Mouse (Mus musculus) liver, adult 2 months (tissue): ENCODE measurements around the gene Cadm1. TPM values are rescaled to one million over a fixed set of nuclear protein-coding genes. Genes with fewer than 3 reads are reported as not detected.

Experiments used
- DNase-seq: peaks from one replicate; pipeline ENCODE4 v3.0.0-alpha.2; 2011; ENCODE audit warnings: low read depth, low spot score; ENCODE audit errors: extremely low read depth
- H3K27ac ChIP-seq: fragments of 200-500 bp; replicated peaks from 2 replicates; pipeline ENCODE4 v1.5.1; 2012; ENCODE audit warnings: low read depth, mild to moderate bottlenecking, control low read depth, inconsistent platforms, low read length; ENCODE audit not compliant: insufficient read depth
- H3K27me3 ChIP-seq: fragments of 200-500 bp; 2 replicates; pipeline ENCODE4 v1.6.1; 2012; ENCODE audit warnings: mild to moderate bottlenecking, moderate library complexity, low read length, inconsistent platforms; ENCODE audit not compliant: control insufficient read depth, insufficient read depth
- H3K36me3 ChIP-seq: fragments of 200-500 bp; 2 replicates; pipeline ENCODE4 v1.6.1; 2012; ENCODE audit warnings: low read length, inconsistent platforms; ENCODE audit not compliant: control insufficient read depth, insufficient read depth
- H3K4me1 ChIP-seq: fragments of 200-500 bp; 2 replicates; pipeline ENCODE4 v1.6.1; 2011; ENCODE audit warnings: low read length; ENCODE audit not compliant: control insufficient read depth, insufficient read depth
- H3K4me3 ChIP-seq: fragments of 200-500 bp; 2 replicates; pipeline ENCODE4 v1.5.1; 2011; ENCODE audit warnings: low read depth, mild to moderate bottlenecking, control low read depth, low read length, moderate library complexity; ENCODE audit not compliant: insufficient read depth
- H3K79me2 ChIP-seq: fragments of 200-500 bp; 2 replicates; pipeline ENCODE4 v1.6.1; 2012; ENCODE audit warnings: inconsistent platforms, mild to moderate bottlenecking, low read length, moderate library complexity; ENCODE audit not compliant: control insufficient read depth, insufficient read depth
- H3K9ac ChIP-seq: fragments of 200-500 bp; 2 replicates; pipeline ENCODE4 v1.6.1; 2012; ENCODE audit warnings: low read depth, mild to moderate bottlenecking, control low read depth, inconsistent platforms, low read length
- CTCF ChIP-seq: fragments of 200-500 bp; IDR thresholded peaks from 2 replicates; pipeline ENCODE4 v1.5.1; 2011; ENCODE audit warnings: low read depth, low read length, control low read depth
- POLR2A ChIP-seq: fragments of 200-500 bp; IDR thresholded peaks from 2 replicates; pipeline ENCODE4 v1.6.1; 2011; ENCODE audit warnings: low read length, control low read depth; ENCODE audit not compliant: insufficient read depth; ENCODE audit errors: extremely low read depth
- WGBS: fragments of 180-500 bp; shearing (Covaris S2); methylation state at CpG from one replicate; pipeline ENCODE4 v1.1.7; 2018; 5-methylcytosine and 5-hydroxymethylcytosine counted together
- polyA plus RNA-seq: library from polyadenylated mRNA; depleted of rRNA; stranded (reverse); fragments of >200 nt; gene quantifications from 2 replicates; pipeline ENCODE4 v1.2.3, GENCODE M21; 2012
- total RNA-seq: library from RNA; depleted of rRNA; stranded (reverse); fragments of >200 nt; gene quantifications from 2 replicates; pipeline ENCODE4 v1.2.3, GENCODE M21; 2014

Gene Cadm1
- total and polyA plus RNA-seq, 2 experiments: 12.5 to 21.4 TPM

DNA sequence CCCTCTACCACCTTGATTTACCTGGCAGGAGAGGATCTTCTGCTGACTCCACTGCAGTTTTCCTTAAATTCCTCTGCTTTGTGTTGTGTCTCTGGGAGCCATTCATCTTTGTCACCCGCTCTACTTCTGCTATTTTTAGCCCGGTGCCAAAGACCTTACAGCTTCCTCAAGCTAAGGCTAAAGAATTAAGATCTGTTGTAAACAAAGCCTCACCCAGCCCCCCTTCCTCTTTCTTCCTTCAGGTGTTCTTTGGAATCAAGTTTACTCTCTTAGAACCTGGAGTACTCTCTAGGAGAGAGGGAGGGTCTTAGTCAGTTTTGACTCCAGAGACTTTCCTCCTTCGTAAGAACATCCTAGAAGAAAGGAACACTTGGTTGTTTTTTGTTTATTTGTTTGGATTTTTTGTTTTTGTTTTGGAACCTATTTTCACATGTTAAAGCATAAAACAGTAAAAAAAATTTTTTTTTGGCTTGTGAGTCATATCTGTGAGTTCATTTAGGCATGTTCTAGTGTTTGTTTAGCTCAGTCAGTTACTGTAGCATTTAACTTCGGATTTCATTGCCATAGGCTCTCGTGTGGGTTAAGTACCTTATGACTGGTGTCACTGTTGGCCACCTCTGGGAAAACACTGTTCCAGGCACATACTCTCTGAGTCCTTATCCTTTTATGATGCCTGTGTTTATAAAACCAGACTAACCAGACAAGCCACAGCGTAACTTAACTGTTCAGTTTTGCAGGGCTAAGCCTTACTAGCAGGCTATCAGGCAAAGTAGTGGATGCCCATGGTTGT is 51.8 kb downstream of the Cadm1 start:
- WGBS: 86% methylated on average over 6 of the region's 6 CpGs
- TF ChIP-seq POLR2A (no peak), CTCF (no peak)
- Histone ChIP-seq H3K4me1 (peaks cover 6% of the 10 kb centered on the region; the same call in 1 of the 2 replicates), H3K36me3 (no peaks in the 10 kb centered on the region), H3K4me3 (no peak overlapping the region), H3K27ac (no peak overlapping the region), H3K79me2 (no peaks in the 10 kb centered on the region; the same call in 1 of the 2 replicates), H3K27me3 (no peaks in the 10 kb centered on the region), H3K9ac (no peak overlapping the region)
- DNase-seq: no peak

DNA sequence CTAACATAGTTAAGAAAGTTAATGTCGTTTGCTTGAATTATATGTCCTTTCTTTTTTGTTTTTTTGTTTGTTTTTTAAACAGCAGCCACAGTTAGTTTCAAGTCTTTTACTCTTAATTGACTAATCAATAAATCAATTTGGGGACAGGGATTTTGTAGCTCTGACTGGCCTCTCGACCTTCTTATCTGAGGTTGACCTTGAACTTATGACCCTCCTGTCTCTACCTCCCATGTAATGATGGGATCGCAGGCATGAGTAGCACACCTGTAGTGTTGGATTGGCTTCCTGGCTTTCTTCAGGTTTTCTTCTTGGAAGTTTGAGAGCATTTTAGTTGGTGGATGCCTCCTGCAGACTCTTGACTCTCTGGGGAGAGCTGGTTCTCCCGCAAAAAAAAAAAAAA is 53.3 kb downstream of the Cadm1 start:
- no peaks in the 10 kb centered on the region for H3K36me3 ChIP-seq
- H3K27ac ChIP-seq: no peak overlapping the region
- DNase-seq: peak; percentile 81
- peaks cover 6% of the 10 kb centered on the region; the same call in 1 of the 2 replicates for H3K4me1 ChIP-seq
- 29% methylated on average over 4 of the region's 4 CpGs for WGBS
- H3K79me2 ChIP-seq: no peaks in the 10 kb centered on the region; the same call in 1 of the 2 replicates
- no peak overlapping the region for H3K4me3 ChIP-seq
- H3K27me3 ChIP-seq: no peaks in the 10 kb centered on the region
- no peak overlapping the region for H3K9ac ChIP-seq
- TF ChIP-seq POLR2A (no peak), CTCF (no peak)

DNA sequence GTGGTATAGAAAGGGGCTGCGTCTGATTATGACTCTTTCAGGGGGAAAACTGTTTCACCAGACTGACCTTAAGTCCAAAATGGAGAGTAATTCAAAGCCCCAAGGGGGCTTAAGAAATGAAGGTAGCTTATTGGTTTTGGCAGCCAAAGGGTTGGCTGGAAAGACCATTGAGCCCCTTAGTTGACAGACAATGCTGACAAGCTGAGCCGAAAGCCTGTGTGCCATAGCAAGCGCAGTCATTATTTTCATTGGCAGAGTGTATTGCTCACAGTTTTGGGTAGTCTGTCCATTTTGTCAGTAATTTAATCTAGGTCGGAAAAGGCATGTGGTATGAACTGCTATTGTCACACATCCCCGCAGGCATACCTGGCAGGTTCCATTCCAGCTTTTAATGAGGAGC is 56.2 kb downstream of the Cadm1 start:
- Histone ChIP-seq H3K27ac (no peak overlapping the region), H3K27me3 (no peaks in the 10 kb centered on the region), H3K36me3 (no peaks in the 10 kb centered on the region), H3K9ac (no peak overlapping the region), H3K4me3 (no peak overlapping the region), H3K4me1 (peaks cover 8% of the 10 kb centered on the region; the same call in 1 of the 2 replicates), H3K79me2 (no peaks in the 10 kb centered on the region; the same call in 1 of the 2 replicates)
- 95% methylated on average over 5 of the region's 5 CpGs for WGBS
- no peak for DNase-seq
- TF ChIP-seq CTCF (no peak), POLR2A (no peak)

DNA sequence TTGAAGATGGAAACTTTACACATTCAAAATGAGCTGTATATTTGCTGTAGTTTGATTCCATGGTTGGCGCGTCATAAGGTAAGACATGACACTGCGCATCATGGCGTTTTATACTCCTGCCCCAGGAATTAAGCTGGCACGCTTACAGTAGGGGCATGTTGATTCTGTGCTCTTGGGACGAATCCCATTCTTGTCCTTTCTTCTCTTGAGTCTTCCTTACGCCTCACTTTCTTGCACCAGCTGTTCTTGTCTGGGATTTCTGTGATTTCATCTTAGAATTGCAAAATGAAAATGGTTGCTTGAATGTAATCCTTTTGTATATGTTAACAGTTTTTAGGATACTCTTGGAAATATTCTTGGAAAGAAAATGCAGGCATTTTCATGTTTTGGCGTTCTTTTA is 56.9 kb downstream of the Cadm1 start:
- DNase-seq: no peak
- Histone ChIP-seq H3K4me1 (peaks cover 8% of the 10 kb centered on the region; the same call in 1 of the 2 replicates), H3K79me2 (no peaks in the 10 kb centered on the region; the same call in 1 of the 2 replicates), H3K27me3 (no peaks in the 10 kb centered on the region), H3K9ac (no peak overlapping the region), H3K36me3 (no peaks in the 10 kb centered on the region), H3K27ac (no peak overlapping the region), H3K4me3 (no peak overlapping the region)
- 95% methylated on average over 8 of the region's 8 CpGs for WGBS
- no peak for TF ChIP-seq CTCF
- no peak for TF ChIP-seq POLR2A

DNA sequence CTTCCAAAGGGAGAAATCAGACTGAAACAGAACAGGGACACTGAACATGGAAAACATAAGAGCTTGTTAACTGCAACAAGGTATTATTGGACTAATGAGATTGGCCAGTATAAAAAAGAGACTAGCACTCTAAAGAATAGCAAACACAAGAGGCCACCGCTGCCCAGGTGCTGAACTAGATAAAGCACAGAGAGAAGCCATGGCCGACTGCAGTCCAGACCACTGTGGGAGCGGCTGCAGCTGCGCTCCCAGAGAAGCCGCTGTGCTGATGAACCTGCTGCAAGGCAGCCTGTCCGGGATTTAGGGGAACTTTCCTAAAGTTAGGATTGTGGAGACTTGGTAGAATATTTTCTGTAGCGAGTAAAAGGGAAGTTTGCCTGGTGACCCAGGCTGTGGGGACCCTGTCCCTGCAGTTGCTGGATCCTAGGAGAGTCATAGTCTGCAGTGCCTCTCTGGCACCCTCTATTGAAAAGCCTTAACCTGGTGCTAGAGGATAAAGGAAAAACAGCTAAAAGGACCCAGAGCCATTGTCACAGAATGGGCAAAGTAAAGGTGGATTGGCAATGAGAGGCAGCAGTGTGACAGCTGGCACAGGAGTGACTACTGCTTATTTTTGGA is 57.7 kb downstream of the Cadm1 start:
- Histone ChIP-seq H3K79me2 (no peaks in the 10 kb centered on the region; the same call in 1 of the 2 replicates), H3K9ac (no peak overlapping the region), H3K27me3 (no peaks in the 10 kb centered on the region), H3K36me3 (no peaks in the 10 kb centered on the region), H3K4me1 (peaks cover 4% of the 10 kb centered on the region; the same call in 1 of the 2 replicates), H3K27ac (no peak overlapping the region), H3K4me3 (no peak overlapping the region)
- peak; percentile 30 for DNase-seq
- TF ChIP-seq POLR2A (no peak), CTCF (peak; percentile 39; the same call in 1 of the 2 replicates)
- WGBS: 56% methylated on average over 7 of the region's 7 CpGs

DNA sequence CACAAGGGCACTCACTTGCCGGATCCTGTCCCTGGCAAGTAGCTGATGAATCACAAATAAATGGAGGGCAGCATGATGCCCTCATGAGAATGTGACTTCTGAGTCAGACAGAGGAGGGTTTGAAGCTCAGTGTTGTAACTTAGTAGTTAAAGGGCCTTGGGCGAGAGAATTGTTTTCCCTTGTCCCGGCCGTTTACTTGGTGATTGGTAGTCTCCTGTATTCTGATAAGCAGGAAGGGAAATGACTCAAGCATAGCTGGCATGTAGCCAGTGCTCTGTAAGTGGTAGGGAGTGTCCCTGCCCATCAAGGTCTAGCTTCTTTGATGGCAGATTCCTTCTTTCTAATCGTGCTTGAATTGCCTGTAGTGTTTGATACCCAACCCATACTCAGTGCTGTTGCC is 59.9 kb downstream of the Cadm1 start:
- peak; percentile 45 for DNase-seq
- no peak overlapping the region for H3K27ac ChIP-seq
- H3K36me3 ChIP-seq: no peaks in the 10 kb centered on the region
- H3K27me3 ChIP-seq: no peaks in the 10 kb centered on the region
- H3K79me2 ChIP-seq: no peaks in the 10 kb centered on the region; the same call in 1 of the 2 replicates
- TF ChIP-seq CTCF (no peak), POLR2A (no peak)
- H3K4me1 ChIP-seq: peaks cover 2% of the 10 kb centered on the region; the same call in 1 of the 2 replicates
- no peak overlapping the region for H3K4me3 ChIP-seq
- H3K9ac ChIP-seq: no peak overlapping the region
- 19% methylated on average over 5 of the region's 5 CpGs for WGBS
